Mouse (Mus musculus) telencephalon, adult 2 months (tissue): ENCODE measurements around the gene Cdhr5.
"Not testable (repeated sequence)": the region's sequence is repeated elsewhere in the genome, so short reads cannot be mapped to it uniquely, and the experiment has no call there.

Experiments
- DNase-seq: peaks from one replicate; pipeline ENCODE4 v3.0.0-alpha.2; 2011; ENCODE audit warnings: low read depth, low spot score

The Cdhr5 gene

GRCm38 (mm10) chr7:141277701-141278678 is 1.4 kb upstream of the Cdhr5 start:
- no peak for DNase-seq

GRCm38 (mm10) chr7:141275356-141275755 is 1.2 kb downstream of the Cdhr5 start:
- DNase-seq, result no peak

- DNase-seq, result no peak
These were observed 6.0 kb downstream of the Cdhr5 start for GRCm38 (mm10) chr7:141270631-141271030.

- DNase-seq, result no peak
These were observed 7.4 kb downstream of the Cdhr5 start for GRCm38 (mm10) chr7:141269273-141269545.

- no peak for DNase-seq
These were observed 7.9 kb downstream of the Cdhr5 start for GRCm38 (mm10) chr7:141268466-141269272.

- DNase-seq, result no peak
These were observed 10.6 kb downstream of the Cdhr5 start, which contains the start of gene Irf7 for GRCm38 (mm10) chr7:141265739-141266561. TSS of gene Irf7 (minus strand) at chr7:141266481.

- DNase-seq, result no peak
These were observed 11.2 kb downstream of the Cdhr5 start for GRCm38 (mm10) chr7:141265411-141265738.

GRCm38 (mm10) chr7:141264761-141265410 is 11.7 kb downstream of the Cdhr5 start:
- no peak for DNase-seq

- no peak for DNase-seq
These were observed 12.4 kb downstream of the Cdhr5 start for GRCm38 (mm10) chr7:141264041-141264700.

GRCm38 (mm10) chr7:141263640-141264039 is 12.9 kb downstream of the Cdhr5 start:
- DNase-seq, result no peak

GRCm38 (mm10) chr7:141261480-141261879 is 15.1 kb downstream of the Cdhr5 start:
- no peak for DNase-seq

- no peak for DNase-seq
These were observed 20.4 kb downstream of the Cdhr5 start for GRCm38 (mm10) chr7:141256159-141256558.

- DNase-seq, result not testable (repeated sequence)
These were observed 26.1 kb downstream of the Cdhr5 start for GRCm38 (mm10) chr7:141250486-141250885.

GRCm38 (mm10) chr7:141231551-141231950 is 45.0 kb downstream of the Cdhr5 start:
- DNase-seq, result no peak

- no peak for DNase-seq
These were observed 45.5 kb downstream of the Cdhr5 start for GRCm38 (mm10) chr7:141231111-141231510.

- DNase-seq, result no peak
These were observed 46.0 kb downstream of the Cdhr5 start for GRCm38 (mm10) chr7:141230570-141230969.

GRCm38 (mm10) chr7:141229702-141230101 is 46.9 kb downstream of the Cdhr5 start:
- DNase-seq, result no peak

GRCm38 (mm10) chr7:141228279-141229067 is 48.1 kb downstream of the Cdhr5 start, which contains the start of gene Phrf1:
TSS of gene Phrf1 (plus strand) at chr7:141228784.
- peak; percentile 91 for DNase-seq

- no peak for DNase-seq
These were observed 48.8 kb downstream of the Cdhr5 start for GRCm38 (mm10) chr7:141227796-141228195.

- no peak for DNase-seq
These were observed 50.1 kb downstream of the Cdhr5 start for GRCm38 (mm10) chr7:141226535-141226934.
